Mouse (Mus musculus) hindbrain, embryonic 15.5 days (tissue): ENCODE measurements around the gene Me3. TPM values are rescaled to one million over a fixed set of nuclear protein-coding genes. Genes with fewer than 3 reads are reported as not detected.

Source experiments
- ATAC-seq: fragments of 200-750 bp; cut with Nextera tagmentation; 2 replicates; pipeline ENCODE4 v1.8.0; 2017; ENCODE audit warnings: low read depth, moderate number of reproducible peaks, moderate TSS enrichment; ENCODE audit not compliant: low FRiP score
- H3K27ac ChIP-seq: fragments of 300-500 bp; sonication (generic); replicated peaks from 2 replicates; pipeline ENCODE4 v1.5.1; 2015; ENCODE audit warnings: mild to moderate bottlenecking, inconsistent platforms
- H3K27me3 ChIP-seq: fragments of 300-500 bp; sonication (generic); 2 replicates; pipeline ENCODE4 v1.6.1; 2015; ENCODE audit warnings: control low read depth, inconsistent platforms
- H3K36me3 ChIP-seq: fragments of 300-500 bp; sonication (generic); 2 replicates; pipeline ENCODE4 v1.6.1; 2015; ENCODE audit warnings: control low read depth, inconsistent platforms
- H3K4me1 ChIP-seq: fragments of 300-500 bp; sonication (generic); replicated peaks from 2 replicates; pipeline ENCODE4 v1.6.1; 2015; ENCODE audit warnings: control low read depth, inconsistent platforms
- H3K4me2 ChIP-seq: fragments of 300-500 bp; sonication (generic); 2 replicates; pipeline ENCODE4 v1.6.1; 2015; ENCODE audit warnings: moderate library complexity, mild to moderate bottlenecking, inconsistent platforms
- H3K4me3 ChIP-seq: fragments of 300-500 bp; sonication (generic); 2 replicates; pipeline ENCODE4 v1.5.1; 2015; ENCODE audit warnings: mild to moderate bottlenecking, inconsistent platforms
- H3K9ac ChIP-seq: fragments of 300-500 bp; sonication (generic); 2 replicates; pipeline ENCODE4 v1.6.1; 2015; ENCODE audit warnings: inconsistent platforms
- H3K9me3 ChIP-seq: fragments of 300-500 bp; sonication (generic); 2 replicates; pipeline ENCODE4 v1.6.1; 2016; ENCODE audit warnings: control low read depth, inconsistent platforms
- WGBS: fragments of 180-500 bp; shearing (Covaris S2); methylation state at CpG from one replicate; pipeline ENCODE4 v1.1.7; 2015; 5-methylcytosine and 5-hydroxymethylcytosine counted together
- polyA plus RNA-seq: library from polyadenylated mRNA; unstranded; fragments of >200 nt; fragmentation: Nextera tagmentation; extraction: Ambion mirVana; gene quantifications from 2 replicates; pipeline ENCODE4 v1.2.1, GENCODE M21; 2015

Gene Me3
- polyA plus RNA-seq, 1 experiment from 2014 or later, result 14.8 TPM

DNA sequence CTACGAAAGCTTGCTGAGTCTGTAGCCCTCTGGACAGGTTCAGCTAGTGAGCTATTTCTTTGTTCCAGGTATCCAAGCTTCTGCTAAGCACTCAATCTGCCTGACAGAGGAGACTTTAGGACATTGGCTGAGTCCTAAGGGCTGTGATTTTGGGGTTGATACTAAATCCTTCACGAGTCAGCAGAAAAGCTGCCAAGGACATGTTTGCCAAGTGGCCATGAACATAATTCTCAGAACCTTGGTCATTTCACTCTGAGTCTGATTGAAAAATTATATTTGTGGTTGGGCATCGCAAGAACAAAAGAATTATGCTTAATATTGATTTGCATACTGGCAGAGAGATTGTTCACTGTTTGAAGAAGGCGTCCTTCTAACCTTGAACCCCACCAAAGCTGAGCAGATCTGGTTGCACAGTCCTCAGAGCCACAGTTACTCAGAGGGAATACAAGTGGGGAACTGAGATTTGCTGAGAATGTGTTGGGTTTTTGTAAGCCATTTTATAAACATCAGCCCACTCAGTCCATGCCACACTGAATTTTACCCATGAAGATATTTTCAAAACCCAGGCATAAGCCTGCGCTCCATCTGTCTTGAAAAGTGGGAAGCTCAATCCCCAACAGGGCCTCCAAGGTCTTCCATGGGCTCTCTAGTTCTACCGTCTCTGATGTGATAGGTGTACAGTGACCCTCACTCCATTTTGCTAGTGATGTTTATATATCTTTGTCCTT, 39.1 kb downstream of the Me3 start:
- Histone ChIP-seq H3K9me3 (no peaks in the 10 kb centered on the region), H3K27ac (no peak overlapping the region), H3K27me3 (no peaks in the 10 kb centered on the region), H3K4me3 (no peak overlapping the region), H3K4me2 (no peak overlapping the region), H3K4me1 (no peaks in the 10 kb centered on the region), H3K9ac (no peak overlapping the region), H3K36me3 (no peaks in the 10 kb centered on the region)
- ATAC-seq, result no peak
- 91% methylated on average over 6 of the region's 6 CpGs for WGBS

DNA sequence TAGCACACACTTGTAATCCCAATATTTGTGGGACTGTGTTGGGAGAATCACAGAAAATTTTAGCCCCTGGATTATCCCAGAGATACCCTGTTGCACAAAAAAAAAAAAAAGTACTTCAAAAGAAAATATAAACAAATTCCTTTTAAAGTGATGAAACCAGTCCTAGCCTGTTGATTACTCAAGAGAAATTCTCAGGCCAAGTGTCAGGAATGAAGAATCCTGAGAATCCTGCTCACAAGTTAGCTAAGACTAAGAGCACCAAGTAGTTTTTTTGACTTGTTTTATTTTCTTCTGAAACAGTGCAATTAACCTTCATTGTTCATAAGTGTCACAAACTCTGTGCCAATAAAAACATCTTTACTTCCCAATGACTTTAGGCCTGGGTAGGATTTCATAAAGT, 44.0 kb downstream of the Me3 start:
- H3K27me3 ChIP-seq, result no peaks in the 10 kb centered on the region
- H3K27ac ChIP-seq, result no peak overlapping the region
- no peaks in the 10 kb centered on the region for H3K9me3 ChIP-seq
- no peak overlapping the region for H3K9ac ChIP-seq
- ATAC-seq, result no peak
- H3K36me3 ChIP-seq, result no peaks in the 10 kb centered on the region
- no peaks in the 10 kb centered on the region for H3K4me1 ChIP-seq
- H3K4me2 ChIP-seq, result no peak overlapping the region
- H3K4me3 ChIP-seq, result no peak overlapping the region

DNA sequence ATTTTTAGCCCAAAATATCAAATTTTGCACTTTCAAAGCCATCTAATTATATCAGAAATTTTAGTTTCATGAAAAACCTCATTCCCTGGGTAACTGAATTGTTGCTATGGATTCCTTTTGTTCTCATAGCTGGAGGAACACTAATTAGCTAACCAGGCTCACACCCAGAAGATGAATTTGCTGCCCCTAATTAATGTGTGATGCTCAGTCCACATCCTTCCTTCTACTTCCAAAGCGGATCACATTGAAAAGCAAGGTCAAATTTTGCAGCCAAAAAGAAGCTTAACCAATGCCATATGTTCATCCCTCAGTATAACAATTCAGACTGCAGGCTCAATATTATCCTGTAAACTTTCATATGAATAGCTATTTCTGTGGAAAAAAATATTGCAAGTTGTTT, 45.7 kb downstream of the Me3 start:
- peak; percentile 27; the same call in 1 of the 2 replicates for ATAC-seq
- no peak overlapping the region for H3K4me3 ChIP-seq
- H3K9me3 ChIP-seq, result no peaks in the 10 kb centered on the region
- H3K4me1 ChIP-seq, result no peaks in the 10 kb centered on the region
- H3K9ac ChIP-seq, result no peak overlapping the region
- H3K4me2 ChIP-seq, result no peak overlapping the region
- H3K27ac ChIP-seq, result no peak overlapping the region
- no peaks in the 10 kb centered on the region for H3K27me3 ChIP-seq
- WGBS, result 54% methylated on average over 1 of the region's 1 CpGs
- no peaks in the 10 kb centered on the region for H3K36me3 ChIP-seq

DNA sequence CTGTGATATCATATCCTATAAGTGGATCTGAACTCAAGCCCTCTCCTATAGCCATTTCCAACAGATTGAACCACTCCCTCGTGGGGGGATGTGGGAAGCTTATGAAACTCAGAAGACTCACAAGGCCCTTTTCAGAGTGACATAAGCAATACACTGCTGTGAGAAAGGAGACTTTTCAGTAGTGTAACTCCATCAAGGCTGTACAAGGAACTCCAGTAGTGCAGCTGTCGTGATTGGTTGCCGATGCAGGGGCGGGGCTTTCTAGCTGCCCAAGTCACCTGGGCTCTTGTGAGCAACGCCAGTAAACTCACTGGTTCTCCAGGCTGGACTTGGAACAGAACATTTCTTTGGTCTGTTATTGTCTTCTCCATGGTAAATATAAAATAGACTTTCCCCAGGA, 46.5 kb downstream of the Me3 start:
- H3K4me2 ChIP-seq, result no peak overlapping the region
- H3K27me3 ChIP-seq, result no peaks in the 10 kb centered on the region
- 93% methylated on average over 5 of the region's 5 CpGs for WGBS
- H3K36me3 ChIP-seq, result no peaks in the 10 kb centered on the region
- no peaks in the 10 kb centered on the region for H3K4me1 ChIP-seq
- no peaks in the 10 kb centered on the region for H3K9me3 ChIP-seq
- no peak overlapping the region for H3K27ac ChIP-seq
- no peak overlapping the region for H3K9ac ChIP-seq
- ATAC-seq, result no peak
- no peak overlapping the region for H3K4me3 ChIP-seq

DNA sequence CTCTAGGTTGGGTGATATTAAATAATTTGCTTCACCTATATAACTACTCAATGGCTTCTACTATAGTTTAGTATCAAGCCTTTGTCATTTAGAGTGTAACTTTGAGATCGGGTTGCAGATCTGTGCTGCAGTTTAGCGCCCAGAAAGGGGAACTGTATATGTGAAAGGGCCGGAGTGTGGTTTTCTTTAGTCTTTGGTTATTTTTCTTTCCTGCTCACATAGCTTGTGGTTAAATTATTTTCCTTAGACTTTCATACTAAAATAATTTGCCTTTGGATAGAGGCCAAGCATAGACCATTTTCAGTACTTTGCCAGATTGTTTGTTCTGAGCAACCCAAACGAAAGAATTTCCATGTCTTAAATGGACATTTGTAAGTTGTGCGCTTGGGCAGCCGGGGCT, 46.9 kb downstream of the Me3 start:
- 84% methylated on average over 6 of the region's 6 CpGs for WGBS
- no peaks in the 10 kb centered on the region for H3K4me1 ChIP-seq
- ATAC-seq, result no peak

DNA sequence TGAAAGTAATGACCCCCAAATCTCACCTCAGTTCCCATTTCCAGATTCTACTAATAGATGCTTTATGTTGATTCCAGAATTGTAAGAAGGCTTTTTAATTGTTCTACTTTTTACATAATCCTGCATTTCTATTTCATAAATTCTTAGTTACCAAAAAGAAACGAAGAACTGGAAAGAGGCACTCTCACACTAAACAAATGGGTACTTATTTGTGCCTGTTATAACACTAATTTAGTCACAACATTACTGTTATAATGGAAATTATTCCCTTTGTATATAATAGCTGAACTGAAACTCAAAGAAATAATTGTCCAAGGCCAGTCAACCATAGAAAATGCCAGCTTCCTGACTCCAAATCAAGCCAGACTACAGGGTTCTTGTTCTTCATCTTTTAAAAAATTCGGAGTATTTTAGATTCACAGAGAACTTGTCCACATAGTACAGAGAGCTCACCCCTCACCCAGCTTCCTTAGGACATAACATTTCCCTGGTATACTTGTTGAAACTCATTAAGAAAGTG, 47.5 kb downstream of the Me3 start:
- H3K27me3 ChIP-seq, result no peaks in the 10 kb centered on the region
- no peaks in the 10 kb centered on the region for H3K9me3 ChIP-seq
- no peak overlapping the region for H3K27ac ChIP-seq
- no peak for ATAC-seq
- no peaks in the 10 kb centered on the region for H3K4me1 ChIP-seq
- 35% methylated on average over 2 of the region's 2 CpGs for WGBS
- no peak overlapping the region for H3K4me3 ChIP-seq
- H3K4me2 ChIP-seq, result no peak overlapping the region
- H3K9ac ChIP-seq, result no peak overlapping the region
- no peaks in the 10 kb centered on the region for H3K36me3 ChIP-seq

More for the DNA sequence above, 46.9 kb downstream of the Me3 start:
- H3K27me3 ChIP-seq, result no peaks in the 10 kb centered on the region
- H3K9me3 ChIP-seq, result no peaks in the 10 kb centered on the region
- H3K27ac ChIP-seq, result no peak overlapping the region
- no peak overlapping the region for H3K4me2 ChIP-seq
- H3K36me3 ChIP-seq, result no peaks in the 10 kb centered on the region
- H3K9ac ChIP-seq, result no peak overlapping the region
- no peak overlapping the region for H3K4me3 ChIP-seq

DNA sequence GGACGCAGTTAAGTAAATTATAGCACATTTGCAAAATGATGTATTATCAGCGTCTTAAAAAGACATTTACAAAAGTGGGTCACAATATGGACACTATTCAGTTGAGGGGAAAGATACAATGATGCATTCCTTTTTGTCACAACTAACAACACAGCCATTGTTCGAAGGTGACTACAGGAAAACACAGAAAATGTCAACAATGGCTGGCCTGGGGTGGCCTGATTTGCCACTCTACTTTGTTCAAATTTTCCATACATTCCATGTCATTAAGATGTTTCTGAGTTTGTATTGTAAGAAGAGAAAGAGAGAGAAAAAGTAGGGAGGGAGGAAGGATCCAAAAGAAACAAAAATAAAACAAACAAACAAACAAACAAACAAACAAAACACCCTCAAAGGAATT, 48.7 kb downstream of the Me3 start:
- H3K4me3 ChIP-seq, result no peak overlapping the region
- WGBS, result 49% methylated on average over 3 of the region's 3 CpGs
- H3K36me3 ChIP-seq, result no peaks in the 10 kb centered on the region
- H3K4me1 ChIP-seq, result no peaks in the 10 kb centered on the region
- no peaks in the 10 kb centered on the region for H3K27me3 ChIP-seq
- no peak overlapping the region for H3K4me2 ChIP-seq
- ATAC-seq, result no peak
- H3K9ac ChIP-seq, result no peak overlapping the region
- no peaks in the 10 kb centered on the region for H3K9me3 ChIP-seq
- H3K27ac ChIP-seq, result no peak overlapping the region

DNA sequence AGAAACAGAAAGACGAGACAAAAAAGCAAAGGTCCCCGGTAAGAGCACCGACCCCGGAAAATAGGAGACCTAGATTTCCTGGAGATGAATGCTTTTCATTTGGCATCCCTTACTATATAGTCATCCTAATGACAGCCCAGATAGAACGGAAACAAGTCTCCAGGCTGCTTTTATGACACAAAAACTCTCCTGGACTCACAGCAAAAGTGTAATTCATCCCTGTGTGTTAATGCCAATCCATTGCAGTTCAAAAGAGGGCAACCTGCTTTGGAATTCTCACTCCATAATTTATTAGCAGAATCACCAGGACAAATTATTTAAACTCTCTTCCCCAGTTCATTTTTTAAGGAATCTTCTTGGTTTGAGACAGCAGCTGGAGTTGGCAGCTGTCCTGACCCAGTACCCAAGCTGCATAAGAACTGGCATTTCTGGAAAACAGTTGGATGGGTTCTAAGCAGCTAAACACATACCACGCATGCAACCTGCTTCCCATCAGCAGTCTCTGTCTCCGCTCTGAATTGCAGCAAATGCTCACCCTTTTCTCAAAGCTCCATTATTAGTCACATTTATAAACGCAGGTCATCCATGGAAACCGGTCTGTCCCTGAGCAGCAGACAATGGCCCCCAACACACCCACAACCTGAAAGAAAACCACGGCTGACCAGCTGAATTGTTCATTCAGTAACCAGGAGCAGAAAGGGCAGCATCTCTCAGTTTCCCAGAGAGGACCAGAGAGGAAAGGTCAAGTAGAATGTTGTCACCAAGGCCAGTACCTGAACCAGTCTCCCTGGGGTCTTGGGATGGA, 49.7 kb downstream of the Me3 start:
- Histone ChIP-seq H3K4me3 (no peak overlapping the region), H3K27me3 (no peaks in the 10 kb centered on the region), H3K9me3 (no peaks in the 10 kb centered on the region), H3K9ac (no peak overlapping the region), H3K36me3 (no peaks in the 10 kb centered on the region), H3K4me2 (no peak overlapping the region), H3K27ac (no peak overlapping the region), H3K4me1 (no peaks in the 10 kb centered on the region)
- no peak for ATAC-seq
- WGBS, result 53% methylated on average over 10 of the region's 10 CpGs

DNA sequence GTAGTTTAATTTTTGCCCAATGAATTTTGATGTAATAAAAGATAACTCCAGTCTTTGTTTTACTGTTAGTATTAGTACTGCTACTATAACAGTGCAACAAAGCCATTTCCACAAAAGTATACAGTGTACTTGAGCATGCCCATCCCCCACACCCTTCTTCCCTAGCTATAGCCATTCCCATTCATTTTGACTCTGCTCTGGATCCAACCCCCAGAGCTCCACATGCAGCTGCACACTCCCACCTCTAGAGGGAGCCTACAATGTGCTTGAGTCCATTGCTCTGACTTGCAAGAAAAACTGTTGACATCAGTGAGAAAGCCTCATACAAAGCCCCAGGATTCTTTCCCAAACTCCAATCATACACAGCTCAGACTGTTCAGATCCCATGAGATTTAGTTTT, 66.0 kb downstream of the Me3 start:
- Histone ChIP-seq H3K9me3 (no peaks in the 10 kb centered on the region), H3K27me3 (no peaks in the 10 kb centered on the region), H3K36me3 (no peaks in the 10 kb centered on the region), H3K4me3 (no peak overlapping the region), H3K4me1 (no peaks in the 10 kb centered on the region), H3K27ac (no peak overlapping the region), H3K9ac (no peak overlapping the region), H3K4me2 (no peak overlapping the region)
- no peak for ATAC-seq

DNA sequence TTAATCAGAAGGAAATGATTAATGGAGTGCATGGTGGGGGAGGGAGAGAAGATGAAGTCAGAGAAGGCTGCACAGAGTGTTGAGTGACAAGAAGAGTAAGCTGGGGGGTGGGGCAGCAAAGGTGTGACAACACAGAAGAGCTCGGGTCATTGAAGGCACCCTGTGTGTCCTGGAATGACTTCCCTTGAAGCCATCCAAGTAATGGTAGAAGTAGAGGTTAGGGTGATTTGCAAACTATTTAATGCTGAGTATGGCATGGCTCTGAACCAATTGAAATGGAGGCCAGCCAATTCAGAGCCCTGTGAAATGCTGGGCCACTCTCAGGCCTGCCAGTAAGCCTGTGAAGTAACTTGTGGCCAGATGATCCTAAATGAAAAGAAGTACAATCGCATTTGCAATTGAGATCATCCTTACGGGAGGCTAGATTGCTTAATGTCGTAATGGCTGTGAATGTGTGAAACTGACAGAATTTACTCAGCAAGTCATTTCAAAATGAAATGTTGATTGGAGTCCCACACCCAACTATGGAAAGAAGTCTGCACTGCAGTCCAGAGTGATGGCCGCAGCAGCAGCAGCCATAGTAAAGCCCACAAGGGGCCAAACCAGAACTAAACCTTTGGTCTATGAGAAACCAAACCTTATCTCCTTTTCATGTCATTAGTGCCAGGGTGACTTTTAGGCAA, 67.6 kb downstream of the Me3 start:
- Histone ChIP-seq H3K4me2 (no peak overlapping the region), H3K36me3 (no peaks in the 10 kb centered on the region), H3K4me1 (no peaks in the 10 kb centered on the region), H3K4me3 (no peak overlapping the region), H3K27me3 (no peaks in the 10 kb centered on the region), H3K9ac (no peak overlapping the region), H3K27ac (no peak overlapping the region), H3K9me3 (no peaks in the 10 kb centered on the region)
- WGBS, result 65% methylated on average over 5 of the region's 5 CpGs
- peak; percentile 71; the same call in 1 of the 2 replicates for ATAC-seq

DNA sequence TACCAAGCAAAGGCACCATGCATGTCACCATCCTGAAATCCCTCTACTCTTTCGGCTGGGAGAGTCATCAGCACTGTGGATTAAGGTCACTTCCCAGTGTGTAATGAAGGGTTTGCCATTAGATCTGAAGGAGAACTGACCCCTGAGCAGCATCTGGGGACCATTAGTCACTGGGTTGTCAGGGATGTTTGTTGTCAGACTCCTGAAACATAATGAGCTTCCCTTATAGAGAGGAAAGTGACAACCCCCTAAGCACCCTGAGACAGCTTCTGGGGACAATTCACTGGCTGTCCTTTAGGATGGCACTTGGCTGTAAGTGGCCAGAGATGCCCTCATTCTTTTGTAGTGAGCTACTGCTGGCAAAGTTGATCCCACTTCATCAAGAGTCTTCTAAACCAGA, 68.3 kb downstream of the Me3 start:
- WGBS, result 48% methylated on average over 1 of the region's 1 CpGs

DNA sequence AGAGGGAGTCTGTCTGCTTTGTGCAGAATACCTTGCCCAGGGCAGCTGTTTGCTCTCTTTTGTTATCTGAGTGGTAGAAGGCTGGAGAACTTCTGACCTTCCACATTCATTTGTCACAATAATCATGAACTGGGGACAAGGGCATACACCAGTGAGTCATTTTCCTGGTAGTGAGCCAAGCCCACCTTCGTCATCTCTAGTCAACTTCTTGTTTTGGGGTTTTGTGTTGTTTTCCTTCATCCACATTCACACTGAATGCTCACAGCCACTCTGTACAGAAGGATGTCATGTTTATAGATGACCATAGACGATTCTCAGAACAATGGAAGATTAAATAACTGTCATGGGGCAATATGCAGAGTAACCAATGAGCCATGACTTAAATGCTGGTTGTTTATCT, 78.6 kb downstream of the Me3 start:
- Histone ChIP-seq H3K9me3 (no peaks in the 10 kb centered on the region), H3K9ac (no peak overlapping the region), H3K4me2 (no peak overlapping the region), H3K27ac (no peak overlapping the region), H3K27me3 (no peaks in the 10 kb centered on the region), H3K4me1 (no peaks in the 10 kb centered on the region), H3K4me3 (no peak overlapping the region), H3K36me3 (no peaks in the 10 kb centered on the region)
- WGBS, result 61% methylated on average over 2 of the region's 2 CpGs
- ATAC-seq, result no peak

More for the DNA sequence above, 68.3 kb downstream of the Me3 start:
- no peak overlapping the region for H3K4me2 ChIP-seq
- no peak for ATAC-seq
- no peaks in the 10 kb centered on the region for H3K36me3 ChIP-seq
- no peaks in the 10 kb centered on the region for H3K27me3 ChIP-seq
- H3K4me3 ChIP-seq, result no peak overlapping the region
- H3K4me1 ChIP-seq, result no peaks in the 10 kb centered on the region
- H3K9me3 ChIP-seq, result no peaks in the 10 kb centered on the region
- H3K27ac ChIP-seq, result no peak overlapping the region
- H3K9ac ChIP-seq, result no peak overlapping the region
